Mouse (Mus musculus): ENCODE measurements around the gene Rapgef4. TPM values are rescaled to one million over a fixed set of nuclear protein-coding genes. Genes with fewer than 3 reads are reported as not detected.
A peak's percentile ranks its signal among the peaks of the same experiment; 100 is the strongest.

Rapgef4 gene
- total RNA-seq (2021): 100 to 1,000 TPM; 460 to 461 TPM
- long read RNA-seq, experiment 1, transcript Rapgef4-208 (6 exons, 694 nt): major isoform, 11 of 142 reads
- long read RNA-seq, experiment 1, partial matches to known transcripts: 18 of 142 reads
- long read RNA-seq, experiment 1, other reads (novel, unspliced or antisense): 109 of 142 reads
- long read RNA-seq, experiment 2, full-length matches to known transcripts: 5 of 59 reads
- long read RNA-seq, experiment 2, partial matches to known transcripts: 10 of 59 reads
- long read RNA-seq, experiment 2, other reads (novel, unspliced or antisense): 44 of 59 reads

DNA sequence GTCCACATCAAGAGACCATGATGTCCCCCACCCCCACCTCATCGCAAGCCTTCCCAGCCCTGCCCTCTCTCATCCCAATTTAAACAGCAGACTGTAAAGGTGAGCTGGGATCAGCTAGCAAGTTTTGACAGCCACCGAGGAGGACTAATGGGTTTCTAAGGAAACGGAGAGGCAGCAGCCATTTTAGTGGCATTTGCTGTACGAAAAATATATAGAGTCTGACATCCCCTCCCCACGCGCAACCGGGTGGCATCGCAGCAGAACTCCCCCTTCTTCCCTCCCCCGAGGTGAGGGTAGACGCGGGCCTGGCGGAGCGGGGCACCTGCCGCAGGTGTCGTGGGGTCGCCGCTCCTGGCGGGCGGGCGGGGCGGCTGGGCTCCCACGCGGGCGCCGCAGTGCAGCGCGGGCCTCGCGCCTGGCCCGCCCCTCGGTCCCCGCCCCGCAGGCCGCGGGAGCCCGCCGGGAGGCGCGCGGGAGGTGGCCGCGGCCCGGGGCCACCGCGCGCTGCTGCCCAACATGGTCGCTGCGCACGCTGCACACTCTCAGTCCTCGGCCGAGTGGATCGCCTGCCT is at the start of gene Rapgef4:
Rapgef4 (plus strand) TSS at position 470 of the 572 bp plus-strand sequence.
- DNase-seq (ENCODE audit: low spot score in 2 of 2): peak in 1 of 2 experiments; percentile 61

DNA sequence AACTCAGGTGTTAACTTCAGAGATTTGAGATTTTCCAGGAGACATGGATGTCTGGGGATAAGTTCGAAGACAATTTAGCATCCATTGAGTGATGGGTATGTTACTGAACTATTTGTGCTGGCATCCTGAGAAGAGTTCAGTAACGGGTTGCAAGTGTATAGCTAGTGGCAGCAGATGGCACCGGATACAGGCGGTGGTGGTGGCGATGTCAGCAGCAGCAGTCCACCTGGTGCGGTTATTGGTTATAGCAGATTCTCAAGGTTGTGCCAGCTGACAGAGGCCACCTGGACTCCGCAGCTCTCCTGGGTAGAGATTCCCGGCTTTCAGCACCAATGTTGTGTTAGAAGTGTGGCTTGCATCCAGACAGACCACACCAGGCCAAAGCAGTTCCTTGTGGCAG is 47.0 kb upstream of the Rapgef4 start:
- DNase-seq (ENCODE audit: low spot score in 2 of 2): no peak

DNA sequence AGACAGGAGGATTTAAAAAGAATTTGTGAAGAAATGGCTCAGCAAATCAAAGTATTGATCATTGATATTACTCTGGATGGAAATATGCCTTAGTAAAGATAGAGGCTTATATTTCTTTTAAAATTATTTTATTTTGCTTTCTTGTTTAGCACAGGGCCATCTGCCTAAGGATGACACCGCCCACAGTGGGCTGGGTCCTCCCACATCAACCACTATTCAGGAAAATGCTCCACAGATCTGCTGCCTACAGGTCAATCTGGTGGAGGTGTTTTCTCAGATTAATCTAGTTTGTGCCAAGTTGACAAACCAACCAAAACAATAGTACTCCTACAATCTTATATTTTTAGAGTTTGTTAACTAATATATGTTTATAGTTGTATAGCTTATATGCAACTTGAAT is 44.3 kb upstream of the Rapgef4 start:
- DNase-seq (ENCODE audit: low spot score in 2 of 2): no peak

DNA sequence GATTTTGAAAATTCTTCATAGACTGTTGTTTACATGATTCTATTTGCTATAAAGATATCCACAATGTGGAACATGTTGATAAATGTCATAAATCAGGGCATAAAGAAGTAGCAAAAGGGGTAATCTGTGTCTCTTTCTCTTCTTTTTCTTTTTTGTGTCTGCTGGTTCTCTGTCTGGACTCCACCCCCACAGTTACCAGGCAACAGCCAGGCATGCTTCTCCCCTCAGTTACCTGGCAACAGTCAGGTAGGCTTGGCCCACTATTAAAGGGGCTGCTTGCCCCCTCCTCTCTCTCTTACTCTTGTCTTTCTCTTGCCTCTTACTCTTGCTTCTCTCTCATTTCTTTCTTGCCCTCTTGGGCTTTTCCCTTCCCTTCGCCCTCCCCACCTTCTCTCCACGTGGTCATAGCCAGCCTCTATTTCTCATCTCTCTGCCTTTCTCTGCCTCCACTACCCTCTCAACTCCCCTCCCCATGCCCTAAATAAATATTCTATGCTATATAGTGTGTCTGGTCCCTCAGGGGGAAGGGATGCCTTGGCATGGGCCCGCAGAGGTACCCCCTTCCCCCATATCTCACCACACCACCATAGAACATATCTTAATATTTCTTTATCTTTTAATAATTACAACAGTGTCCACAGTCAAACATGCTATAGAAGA is 43.3 kb upstream of the Rapgef4 start:
- no peak for DNase-seq (ENCODE audit: low spot score in 2 of 2)

DNA sequence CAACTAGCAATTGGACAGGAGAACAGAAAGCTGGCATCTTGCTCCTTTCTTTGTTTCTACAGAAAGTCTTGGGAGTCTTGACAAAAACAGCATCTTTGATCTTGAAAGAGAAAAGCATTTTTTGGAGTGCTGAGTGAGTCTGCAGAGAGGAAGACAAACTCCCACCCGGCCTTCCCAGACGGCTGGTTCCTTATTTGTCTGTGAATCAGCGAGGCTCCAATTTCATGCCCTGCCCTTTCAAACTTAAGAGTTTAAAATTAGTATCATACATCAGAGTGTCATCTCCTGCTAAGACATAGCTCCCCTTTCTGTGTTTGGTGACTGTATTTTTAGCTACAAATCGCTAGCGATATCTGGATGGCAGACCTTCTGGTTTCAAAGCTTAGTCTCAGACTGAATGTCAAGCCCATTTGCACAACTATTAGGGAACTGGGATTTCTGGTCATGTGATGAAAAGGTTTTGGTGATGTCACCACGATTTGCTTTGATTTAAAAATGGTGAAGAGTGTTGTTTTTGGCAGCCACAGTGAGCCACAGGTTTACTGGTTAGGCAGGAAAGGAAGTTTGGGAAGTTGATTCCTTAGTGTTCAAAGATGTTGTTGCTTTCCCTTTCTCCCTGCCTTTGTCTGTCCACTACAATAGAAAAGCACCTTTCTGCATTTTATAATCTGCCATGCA is 42.2 kb upstream of the Rapgef4 start:
- DNase-seq (ENCODE audit: low spot score in 2 of 2): peak in 1 of 2 experiments; percentile 13

DNA sequence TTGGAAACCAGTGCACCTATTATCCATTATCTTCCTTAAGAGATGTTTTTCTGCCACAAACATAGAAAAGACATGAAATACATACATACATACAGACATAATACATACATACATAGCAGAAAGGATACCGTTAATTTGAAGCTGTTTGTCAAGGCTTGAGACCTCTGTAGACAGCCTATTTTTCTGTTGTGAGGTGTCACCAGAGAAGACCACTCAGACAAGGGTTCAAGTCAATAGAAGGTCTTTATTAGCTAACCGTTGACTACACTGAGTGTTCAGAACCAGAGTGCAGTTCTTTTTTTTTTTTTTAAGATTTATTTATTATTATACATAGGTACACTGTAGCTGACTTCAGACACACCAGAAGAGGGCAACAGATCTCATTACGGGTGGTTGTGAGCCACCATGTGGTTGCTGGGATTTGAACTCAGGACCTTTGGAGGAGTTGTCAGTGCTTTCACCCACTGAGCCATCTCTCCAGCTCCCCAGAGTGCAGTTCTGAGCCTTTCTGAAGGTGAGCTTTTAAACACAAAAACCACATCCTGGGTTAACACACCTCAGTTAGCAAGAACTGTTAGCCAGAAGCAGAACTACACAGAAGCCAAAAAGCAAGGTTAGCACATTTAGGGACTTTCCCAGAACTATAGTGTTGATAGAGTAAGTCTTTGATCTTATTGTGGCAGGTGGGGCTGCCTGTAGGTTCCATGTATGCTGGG is 39.9 kb upstream of the Rapgef4 start:
- DNase-seq (ENCODE audit: low spot score in 2 of 2): no peak

DNA sequence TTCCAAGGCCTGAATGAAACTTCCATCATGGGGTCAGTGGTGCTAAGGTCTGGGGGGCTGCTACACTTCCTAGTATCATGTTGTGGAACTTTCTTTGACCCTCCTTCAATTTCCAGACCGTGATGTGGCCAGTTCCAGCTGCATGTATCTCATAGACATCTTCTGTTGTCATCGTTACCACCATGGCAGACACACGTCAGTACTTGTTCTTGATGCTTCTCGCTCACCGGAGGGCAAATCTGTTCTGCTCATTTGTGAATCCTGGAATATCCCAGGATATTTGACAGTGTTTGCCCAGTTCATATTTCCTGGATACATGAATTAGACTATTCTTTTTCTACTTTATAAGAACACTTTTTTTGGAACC is 39.3 kb upstream of the Rapgef4 start:
- DNase-seq (ENCODE audit: low spot score in 2 of 2): no peak

DNA sequence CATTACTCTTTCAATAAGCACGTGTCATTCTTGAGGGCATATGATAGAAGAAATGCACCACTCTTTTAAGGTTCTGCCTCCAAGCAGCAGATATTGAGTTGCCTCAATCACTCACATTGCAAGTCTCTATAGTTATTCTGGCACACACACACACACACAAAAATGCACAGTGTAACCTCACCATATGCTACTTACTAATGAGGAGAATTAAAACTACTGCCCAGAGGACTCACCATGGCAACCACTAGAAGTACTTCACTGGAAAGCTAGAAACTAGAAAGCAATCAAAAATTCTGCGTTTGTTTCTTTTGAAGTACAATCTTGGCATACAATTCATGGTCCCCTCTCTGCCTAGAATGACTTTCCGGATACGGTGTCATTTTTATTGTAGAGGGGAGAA is 29.8 kb upstream of the Rapgef4 start:
- DNase-seq (ENCODE audit: low spot score in 2 of 2): no peak

DNA sequence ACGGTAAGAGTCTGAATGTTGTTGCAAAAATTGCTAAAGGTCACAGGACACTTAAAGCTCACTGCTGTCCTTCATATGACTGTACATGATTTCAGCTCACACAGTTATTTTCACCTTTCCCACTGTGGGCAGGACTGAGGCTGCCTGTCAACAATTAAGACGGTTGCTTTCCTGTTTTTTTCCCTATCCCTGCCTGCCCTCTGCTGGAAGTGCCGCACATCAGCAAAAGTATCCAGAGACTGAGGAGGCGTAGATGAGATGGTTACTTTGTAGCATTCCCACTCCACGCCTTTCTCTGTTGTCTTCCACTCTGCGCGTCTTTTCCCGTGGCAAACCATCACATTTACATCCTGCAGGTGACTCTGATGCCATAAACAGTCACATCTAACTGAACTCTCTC is 25.4 kb upstream of the Rapgef4 start:
- peak; percentile 68 to 77 for DNase-seq (ENCODE audit: low spot score in 2 of 2)

DNA sequence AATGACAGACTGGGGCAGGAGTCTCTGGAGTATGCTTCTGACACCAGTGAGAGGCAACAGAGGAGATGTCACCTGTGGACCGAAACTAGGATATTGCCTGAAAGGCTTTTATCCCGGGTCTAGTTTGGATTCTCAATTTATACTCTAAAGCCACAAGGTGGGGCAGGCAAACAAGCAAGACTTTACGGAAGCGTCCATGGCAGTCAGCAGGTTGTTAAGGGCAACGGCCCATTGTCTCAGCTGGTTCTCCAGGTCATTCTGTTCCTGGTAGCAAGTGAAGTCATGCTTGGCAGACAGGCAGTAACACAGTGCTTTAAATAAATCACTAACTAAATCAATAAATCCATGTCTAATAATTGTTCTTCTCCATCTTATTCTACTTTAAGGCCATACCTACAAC is 24.6 kb upstream of the Rapgef4 start:
- DNase-seq (ENCODE audit: low spot score in 2 of 2): no peak

DNA sequence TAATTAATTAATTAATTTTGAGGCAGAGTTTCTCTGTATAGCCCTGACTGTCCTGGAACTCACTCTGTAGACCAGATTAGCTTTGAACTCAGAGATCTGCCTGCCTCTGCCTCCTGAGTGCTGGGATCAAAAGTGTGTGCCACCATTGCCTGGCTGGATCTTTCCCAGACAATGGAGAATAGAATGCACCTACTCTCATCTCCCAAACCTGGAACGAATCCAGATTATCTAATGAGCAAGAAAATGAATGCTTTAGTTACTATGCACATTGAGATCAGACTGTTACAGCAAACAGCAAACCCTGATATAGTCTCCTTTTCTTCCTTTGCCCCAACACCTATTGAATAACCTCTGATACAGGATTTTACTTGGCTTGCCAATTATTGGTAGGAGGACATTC is 23.1 kb upstream of the Rapgef4 start:
- DNase-seq (ENCODE audit: low spot score in 2 of 2): no peak

DNA sequence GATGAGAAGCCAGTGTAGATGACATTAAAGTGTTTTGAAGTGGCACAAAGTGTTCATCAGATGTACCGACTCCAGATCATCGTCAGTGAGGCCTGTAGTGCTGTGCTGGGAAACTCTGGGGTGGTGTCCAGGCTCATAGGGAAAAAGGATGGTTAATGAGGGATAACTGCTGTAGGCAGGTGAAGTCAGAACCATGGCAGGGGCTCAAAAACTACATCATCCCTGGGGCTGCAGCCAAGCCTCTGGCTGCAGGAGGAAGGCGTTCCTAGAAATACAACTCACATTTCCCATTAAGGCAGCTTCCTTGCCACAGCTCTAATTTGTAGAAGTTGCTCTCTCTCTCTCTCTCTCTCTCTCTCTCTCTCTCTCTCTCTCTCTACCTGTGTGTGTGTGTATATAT is 22.6 kb upstream of the Rapgef4 start:
- DNase-seq (ENCODE audit: low spot score in 2 of 2): no peak

DNA sequence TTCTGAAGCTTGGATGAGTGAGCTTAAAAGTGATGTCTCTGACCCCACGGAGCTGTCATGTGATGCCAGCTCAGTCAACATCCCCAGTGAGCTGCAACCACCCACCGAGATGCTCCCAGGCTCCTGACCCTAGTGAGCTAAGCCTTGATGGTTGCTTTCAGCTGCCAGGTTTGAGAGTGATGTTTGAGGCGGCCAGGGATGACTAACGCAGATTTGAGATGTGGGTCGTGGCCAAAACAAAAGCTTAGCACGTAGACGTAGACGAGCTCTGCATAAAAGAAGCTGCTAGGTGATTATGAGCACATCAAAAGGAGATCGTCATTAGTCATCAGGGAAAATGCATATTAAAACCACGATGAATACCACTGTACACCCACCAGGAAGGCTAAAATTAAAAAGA is 16.8 kb upstream of the Rapgef4 start:
- DNase-seq (ENCODE audit: low spot score in 2 of 2): no peak

DNA sequence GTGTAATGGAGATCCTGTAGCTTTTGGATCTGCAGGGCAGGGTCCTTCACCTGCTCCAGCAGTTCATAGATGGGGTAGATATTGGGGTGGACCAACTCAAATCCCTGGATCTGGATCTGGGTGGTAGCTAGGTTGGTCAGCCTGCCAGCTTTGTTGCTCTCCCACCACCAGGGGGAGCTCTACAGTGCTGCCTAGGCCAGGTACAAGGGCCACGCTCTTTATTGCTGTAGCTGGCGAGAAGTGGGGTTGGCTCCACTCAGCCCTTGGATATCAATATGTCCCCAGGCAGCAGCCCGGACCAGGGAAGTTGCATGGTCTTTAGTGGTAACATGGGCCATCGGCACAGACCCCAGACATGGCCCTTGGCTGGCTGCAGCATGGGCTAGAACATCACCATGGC is 15.6 kb upstream of the Rapgef4 start:
- DNase-seq (ENCODE audit: low spot score in 2 of 2): no peak

DNA sequence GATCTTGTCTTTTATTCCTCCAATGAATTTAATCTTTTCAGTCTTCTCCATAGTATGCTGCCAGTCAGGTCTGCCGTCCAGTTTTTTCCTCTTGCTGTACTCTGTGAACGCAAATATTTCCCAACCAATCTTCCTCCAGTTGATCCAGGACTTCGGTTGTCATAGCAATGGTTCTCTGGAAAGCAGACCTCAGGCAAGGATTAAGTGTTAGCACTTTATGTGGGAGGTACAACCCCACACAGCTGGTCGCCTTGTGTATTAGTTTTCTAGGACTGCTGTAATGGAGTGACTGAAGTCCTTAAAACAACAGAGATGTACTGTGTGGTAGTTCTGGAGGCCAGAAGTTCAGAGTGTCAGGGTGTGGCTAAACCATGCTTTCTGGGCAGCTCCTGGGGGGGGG is 14.3 kb upstream of the Rapgef4 start:
- no peak for DNase-seq (ENCODE audit: low spot score in 2 of 2)

DNA sequence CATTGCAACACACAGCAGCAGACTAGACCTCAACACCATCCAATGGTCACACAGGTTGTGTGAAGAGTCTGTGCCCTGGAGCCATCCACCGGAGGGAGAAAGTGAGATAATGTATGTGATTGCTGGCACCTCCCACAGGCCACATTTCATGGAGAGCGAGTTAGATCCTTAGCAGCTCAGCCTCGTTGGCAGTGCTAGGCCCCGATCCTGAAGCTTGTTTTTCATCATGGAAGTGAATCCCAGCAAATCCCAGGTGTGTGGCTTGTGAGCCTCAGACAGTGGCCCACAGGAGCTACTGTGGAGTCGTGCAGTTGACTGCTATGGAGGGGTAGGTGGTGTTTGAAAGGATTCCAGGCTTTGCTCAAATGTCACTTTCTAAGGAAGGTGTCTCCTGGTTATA is 13.2 kb upstream of the Rapgef4 start:
- DNase-seq (ENCODE audit: low spot score in 2 of 2): no peak

DNA sequence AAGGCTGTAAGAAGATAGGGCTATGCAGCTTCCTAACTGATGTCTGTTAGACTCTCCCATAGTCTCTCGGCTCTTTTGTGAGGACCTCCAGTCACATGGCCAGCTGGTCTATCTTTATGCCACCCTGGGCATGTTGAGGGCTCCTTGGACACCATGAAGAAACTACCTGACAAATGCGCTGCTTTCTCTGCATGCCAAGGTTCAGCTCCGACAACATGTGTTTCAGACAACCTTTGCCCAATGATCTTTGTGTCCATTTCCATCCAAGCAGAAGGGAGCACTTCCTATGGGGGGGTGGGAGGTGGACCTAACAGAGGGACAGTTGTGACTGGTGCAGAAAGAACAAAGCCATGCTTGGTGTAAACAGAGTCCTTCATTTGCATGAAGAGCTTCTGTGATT is 7.4 kb upstream of the Rapgef4 start:
- no peak for DNase-seq (ENCODE audit: low spot score in 2 of 2)

DNA sequence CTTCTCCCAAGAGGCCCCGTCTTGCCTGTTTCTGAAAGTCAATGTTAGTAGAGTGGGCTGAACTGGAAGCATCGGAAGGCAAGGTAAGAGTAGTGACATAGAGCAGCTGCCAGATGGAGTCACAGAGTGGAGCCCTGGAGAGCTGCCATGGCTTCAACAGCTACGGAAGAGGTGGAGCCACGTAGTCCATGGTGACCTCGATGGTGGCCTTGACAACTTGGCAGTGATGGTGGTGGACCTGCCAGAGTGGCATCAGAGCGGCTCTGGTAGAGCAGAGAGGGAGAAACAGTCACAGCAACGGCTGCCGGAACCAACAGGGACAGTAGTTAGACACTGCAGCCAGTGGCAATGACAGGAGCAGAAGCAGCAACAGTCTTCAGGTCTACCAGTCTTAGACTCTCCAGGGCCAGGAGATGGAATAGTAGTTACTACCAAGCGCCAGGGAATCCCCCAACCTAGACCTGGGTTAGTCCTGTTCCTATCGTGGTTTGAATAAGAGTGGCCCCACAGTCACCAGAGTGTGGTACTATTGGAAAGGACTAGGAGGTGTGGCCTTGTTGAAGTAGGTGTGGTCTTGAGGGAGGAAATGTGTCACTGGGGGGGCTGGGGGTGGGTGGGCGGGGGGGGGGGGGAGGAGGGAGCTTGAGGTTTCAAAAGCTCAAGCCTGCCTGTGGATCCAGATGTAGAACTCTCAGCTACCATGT is 6.7 kb upstream of the Rapgef4 start:
- no peak for DNase-seq (ENCODE audit: low spot score in 2 of 2)

DNA sequence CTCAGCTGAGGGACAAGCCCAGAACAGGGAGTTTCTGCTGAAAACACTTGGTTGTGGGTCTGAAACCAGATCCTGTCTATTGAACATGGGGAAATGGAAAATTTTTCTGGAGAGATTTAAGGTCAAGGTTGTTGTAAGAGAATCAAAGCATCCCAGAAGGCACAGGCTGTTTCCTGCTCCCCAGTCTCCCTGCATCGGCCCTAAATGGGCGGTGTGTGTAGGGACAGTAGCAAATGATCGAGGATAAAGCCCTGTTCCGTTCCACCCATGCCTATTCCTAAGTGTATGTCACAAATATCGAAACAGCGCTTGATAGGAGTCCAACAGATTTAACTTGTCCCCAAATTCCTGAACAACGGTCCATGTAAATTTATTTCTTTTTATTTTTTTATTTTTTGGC is 1.1 kb upstream of the Rapgef4 start:
- DNase-seq (ENCODE audit: low spot score in 2 of 2): no peak

DNA sequence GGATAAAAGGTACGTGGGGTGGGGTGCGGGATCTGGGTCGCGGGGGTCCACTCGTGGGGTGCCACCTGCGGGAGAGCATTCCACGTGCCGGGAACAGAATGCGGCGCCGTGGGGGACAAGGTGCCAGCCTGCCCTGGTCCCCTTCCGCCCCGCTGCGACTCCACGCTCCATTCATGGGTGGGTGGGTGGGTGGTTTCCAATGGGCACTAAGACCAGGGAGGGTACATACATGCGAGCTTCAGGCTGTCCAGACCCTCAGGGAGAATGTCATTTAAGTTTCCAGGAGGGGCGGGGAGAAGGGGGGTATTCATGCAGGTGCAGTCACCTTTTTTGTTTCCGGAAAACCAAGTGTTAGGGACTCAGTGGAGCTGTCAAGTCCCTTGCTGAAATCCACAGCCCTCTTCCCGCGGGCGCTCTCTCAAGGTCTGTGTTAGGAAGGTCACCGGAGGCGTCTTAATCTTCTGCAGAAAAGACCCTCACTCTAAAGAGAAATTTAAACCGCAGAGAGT is 357 bp downstream of the Rapgef4 start:
- no peak for DNase-seq (ENCODE audit: low spot score in 2 of 2)

DNA sequence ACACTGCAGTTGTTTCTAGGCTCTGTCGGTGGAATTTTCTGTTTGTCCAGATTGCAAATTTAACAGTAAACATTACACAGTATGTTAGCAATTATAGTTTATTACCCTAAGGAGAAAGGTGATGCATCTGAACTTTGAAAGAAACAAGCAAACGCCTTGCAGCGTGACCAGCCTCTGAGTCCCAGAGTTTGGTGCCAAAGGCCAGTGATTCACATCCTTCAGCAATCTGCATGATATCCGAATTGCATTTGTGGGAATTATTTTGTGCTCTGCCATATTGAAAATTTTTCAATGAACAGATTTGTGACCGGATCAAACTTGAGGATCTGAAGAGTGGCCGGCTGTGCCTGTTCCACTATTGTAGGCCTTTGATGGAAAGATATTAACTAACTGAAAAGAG is 856 bp downstream of the Rapgef4 start:
- DNase-seq (ENCODE audit: low spot score in 2 of 2): no peak

All from left cerebral cortex, adult 18-20 months (tissue).